Mouse (Mus musculus) left cerebral cortex, adult 18-20 months (tissue): ENCODE data around the gene Kcnn3. TPM values are rescaled to one million over a fixed set of nuclear protein-coding genes. Genes with fewer than 3 reads are reported as not detected.

Experiments used
- DNase-seq, 2 experiments: peaks; one replicate each; pipeline ENCODE4 v3.0.0; 2021 to 2022; ENCODE audit warnings: low spot score in 2 of 2, mixed read lengths in 1 of 2
- long read RNA-seq, 2 experiments: library from polyadenylated mRNA; stranded (forward); transcript quantifications; one replicate each; pipeline ENCODE4 v2.0.0; 2021
- total RNA-seq, 2 experiments: library from RNA; stranded (reverse); gene quantifications; 2 replicates each; pipeline ENCODE4 v1.2.3; 2021

The Kcnn3 gene
- total RNA-seq: 10 to 100 TPM; 20.4 to 26.9 TPM
- long read RNA-seq, experiment 1, partial matches to known transcripts: 0 of 5 reads
- long read RNA-seq, experiment 1, other reads (novel, unspliced or antisense): 2 of 5 reads
- long read RNA-seq, experiment 2, partial matches to known transcripts: 0 of 1 reads
- long read RNA-seq, experiment 2, other reads (novel, unspliced or antisense): 1 of 1 reads

DNA sequence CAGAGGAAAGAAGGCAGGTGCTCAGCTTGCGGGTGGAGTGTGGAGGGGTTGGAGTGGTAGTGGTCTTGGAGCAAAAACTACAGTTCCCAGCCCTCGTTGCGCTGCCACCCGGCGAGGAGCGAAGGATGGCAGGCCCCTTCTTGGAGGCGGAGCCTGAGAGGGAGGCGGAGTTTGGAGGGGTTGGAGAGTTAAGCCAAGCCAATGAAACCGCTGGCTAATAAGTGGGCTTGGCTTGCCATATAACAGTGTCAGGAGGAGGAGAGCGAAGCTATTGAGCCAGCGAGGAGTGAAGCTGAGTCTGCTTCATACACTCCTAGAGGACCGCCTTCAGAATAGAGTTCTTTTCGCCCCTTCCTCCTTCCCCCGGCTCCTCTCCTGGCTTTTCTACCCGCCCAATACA lies at the start of gene Kcnn3:
TSS of gene Kcnn3 (plus strand) at position 271 of the 400 bp plus-strand sequence.
- DNase-seq: peak; percentile 72 to 87

- no peak for DNase-seq
Observed at GRCm38 (mm10) chr3:89472280-89472679, 47.7 kb upstream of the Kcnn3 start.

DNA sequence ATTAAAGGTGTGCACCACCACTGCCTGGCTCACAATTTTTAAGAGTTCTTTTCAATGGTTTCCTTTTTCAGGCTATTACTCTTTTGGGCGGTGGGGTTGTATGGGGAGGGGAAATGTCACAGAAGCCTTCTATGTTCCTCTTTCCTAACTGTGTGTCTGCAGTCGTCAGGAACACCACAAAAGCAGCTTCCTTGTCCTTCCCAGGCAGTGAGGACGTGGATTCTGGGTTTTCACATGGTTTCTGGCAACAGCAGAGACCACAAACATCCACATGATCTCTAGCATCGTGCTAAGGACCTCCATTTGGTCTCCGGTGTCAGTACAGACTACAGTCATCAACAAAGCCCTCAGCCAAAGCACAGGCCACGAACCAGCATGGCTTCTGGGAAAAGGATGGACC lies 46.1 kb upstream of the Kcnn3 start:
- no peak for DNase-seq

DNA sequence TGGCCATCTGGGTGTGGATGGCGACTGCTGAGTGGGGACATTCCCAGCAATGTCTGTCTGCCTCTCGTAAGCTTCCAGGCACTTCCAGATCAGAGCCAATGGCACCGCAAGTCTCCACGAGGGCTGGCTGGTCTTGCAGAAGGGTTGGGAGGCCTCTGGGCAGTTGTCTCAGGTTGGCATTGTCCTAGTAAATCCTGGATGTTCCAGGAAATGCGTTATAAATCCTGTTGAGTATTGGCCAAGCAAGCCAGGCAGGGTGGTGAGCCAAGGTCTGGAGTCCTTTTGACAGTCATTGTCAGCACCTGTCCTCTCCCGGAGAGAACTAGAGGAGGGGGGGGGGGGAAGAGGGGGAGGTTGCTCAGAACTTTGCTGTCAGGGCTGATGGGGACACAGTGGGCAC lies 40.9 kb upstream of the Kcnn3 start:
- DNase-seq: no peak

- no peak for DNase-seq
Observed at GRCm38 (mm10) chr3:89481488-89481887, 38.5 kb upstream of the Kcnn3 start.

GRCm38 (mm10) chr3:89482249-89482648 lies 37.7 kb upstream of the Kcnn3 start:
- no peak for DNase-seq

- peak; percentile 41 to 56 for DNase-seq
Observed at GRCm38 (mm10) chr3:89484766-89485524, 35.0 kb upstream of the Kcnn3 start.

DNA sequence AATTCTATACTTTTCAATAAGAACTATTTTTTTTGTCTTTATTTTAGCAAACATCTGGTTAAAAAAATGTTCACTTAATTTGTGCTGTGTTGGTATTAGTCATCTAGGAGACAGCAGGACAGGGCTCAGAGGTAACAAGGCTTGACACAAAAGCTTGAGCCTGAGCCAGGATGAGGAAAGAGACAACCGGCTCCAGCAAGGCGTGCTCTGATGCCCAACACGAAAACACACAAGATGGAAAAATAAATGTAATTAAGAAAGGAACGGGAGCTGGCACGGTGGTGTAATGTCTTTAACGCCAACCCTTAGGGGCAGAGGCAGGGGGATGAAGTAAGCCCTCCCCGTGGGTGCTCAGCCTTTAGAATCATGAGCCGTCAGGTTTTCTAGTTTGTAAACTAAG lies 33.9 kb upstream of the Kcnn3 start:
- no peak for DNase-seq

DNA sequence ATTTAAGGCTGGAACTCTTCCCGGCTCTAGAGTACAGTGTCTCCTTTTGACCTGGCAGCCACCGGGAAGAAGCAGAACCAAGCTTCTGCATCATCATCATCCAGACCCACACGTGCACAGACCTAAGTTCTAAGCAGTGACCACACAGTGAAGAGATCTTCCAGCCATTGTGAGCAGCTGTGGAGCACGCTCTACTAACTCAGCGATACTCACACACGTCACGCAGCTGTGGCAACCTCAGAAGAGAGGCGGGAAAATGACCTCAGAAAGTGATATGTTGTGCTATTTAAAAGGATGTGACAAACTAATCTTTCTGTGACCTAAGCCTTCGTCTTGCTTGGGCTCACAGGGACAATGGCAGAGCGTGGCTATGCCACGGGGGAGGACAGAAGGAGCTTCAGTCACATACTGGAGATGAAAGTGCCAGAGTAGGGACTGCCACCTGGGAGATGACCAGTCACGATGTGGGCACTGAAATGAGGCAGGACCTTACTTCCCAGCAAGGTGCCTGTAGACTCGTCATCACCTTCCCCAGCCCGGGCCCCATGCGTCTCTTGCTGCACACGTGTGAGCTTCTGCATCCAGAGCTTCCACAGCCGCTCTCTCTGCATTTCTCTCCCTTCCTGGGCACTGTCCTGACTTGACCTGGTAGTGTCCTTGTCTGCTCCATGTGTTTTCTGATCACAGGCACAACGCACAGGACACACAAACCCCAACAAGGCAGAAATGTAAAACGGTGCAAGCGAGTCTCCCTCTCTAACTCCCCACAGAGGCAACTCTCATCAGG lies 32.9 kb upstream of the Kcnn3 start:
- DNase-seq: no peak

DNA sequence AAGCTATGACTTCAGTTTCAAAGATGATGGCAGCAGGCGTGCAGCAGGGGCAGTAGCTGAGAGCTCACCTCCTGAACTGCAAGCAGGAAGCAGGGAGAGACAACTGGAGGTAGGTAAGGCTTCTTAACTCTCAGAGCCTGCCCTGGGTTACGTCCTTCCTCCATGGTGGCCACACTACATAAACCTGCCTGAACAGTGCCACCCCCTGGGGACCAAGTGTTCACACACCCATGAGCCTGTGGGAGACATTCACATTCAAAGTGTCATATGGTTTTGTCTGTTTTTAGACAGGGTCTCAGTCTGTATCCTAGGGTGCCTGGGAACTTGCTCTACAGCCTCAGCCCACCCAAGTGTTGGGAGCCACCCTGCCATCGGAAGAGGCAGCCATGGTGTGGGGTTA lies 29.2 kb upstream of the Kcnn3 start:
- no peak for DNase-seq

- no peak for DNase-seq
Observed at GRCm38 (mm10) chr3:89491559-89491958, 28.4 kb upstream of the Kcnn3 start.

DNA sequence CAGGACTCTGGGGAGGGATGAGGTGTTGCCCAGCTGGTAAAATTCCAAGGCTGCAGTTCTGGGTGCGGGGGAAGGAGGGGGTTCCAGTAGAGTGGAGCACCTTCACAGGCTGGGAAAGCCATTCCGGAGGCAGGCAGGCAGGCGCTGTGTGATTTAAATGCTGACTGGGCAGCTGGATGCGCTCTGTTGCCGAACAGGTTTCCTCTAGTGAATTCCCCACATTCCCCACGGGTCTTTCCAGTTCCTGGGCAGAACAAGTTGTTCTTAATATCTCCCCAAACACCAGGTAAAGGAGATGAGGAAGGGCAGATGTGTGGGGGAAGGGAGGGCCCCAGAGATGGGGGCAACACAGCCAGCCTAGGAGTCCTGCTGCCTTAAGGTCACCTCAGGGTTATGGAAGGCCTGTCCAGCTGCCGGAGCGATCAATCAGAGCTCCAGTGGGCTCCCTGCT lies 27.2 kb upstream of the Kcnn3 start:
- no peak for DNase-seq

DNA sequence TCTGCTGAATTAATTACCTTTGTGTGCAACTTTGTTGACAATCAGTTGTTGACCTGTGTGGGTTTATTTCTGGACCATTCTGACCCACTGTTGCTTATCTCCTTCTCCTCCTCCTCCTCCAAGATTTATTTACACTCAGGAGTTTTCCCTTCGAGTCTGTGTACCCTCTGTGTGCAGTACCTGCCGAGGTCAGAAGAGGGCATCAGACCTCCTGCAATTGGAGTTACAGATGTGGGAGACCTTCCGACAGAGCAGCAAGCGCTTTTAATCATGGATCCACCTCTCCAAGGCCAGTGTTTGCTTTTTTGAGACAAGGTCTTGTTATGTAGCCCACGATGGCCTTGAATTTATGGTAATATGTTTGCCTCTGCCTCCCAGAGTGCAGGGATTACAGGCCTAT lies 25.3 kb upstream of the Kcnn3 start:
- DNase-seq: no peak

GRCm38 (mm10) chr3:89496366-89496765 lies 23.6 kb upstream of the Kcnn3 start:
- no peak for DNase-seq

DNA sequence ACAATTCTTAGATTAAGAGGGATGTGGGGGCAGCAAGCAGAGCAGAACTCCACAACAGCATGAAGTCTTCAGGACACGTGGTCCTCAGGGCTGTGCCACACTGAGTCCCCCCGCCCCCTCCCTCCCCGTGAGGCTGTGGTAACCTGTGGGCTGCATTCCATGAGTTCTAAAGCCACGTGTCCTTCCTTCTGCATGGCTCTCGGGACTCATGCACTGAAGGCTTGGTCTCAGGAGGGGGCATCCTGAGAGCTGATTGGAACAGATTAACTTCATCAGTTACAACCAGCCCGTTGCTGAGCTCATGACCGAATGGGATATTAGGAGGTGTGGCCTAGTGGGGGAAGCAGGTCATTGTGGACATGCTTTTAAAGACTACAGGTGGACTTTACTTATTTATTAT lies 20.3 kb upstream of the Kcnn3 start:
- DNase-seq: no peak

GRCm38 (mm10) chr3:89501486-89501885 lies 18.5 kb upstream of the Kcnn3 start:
- DNase-seq: no peak

DNA sequence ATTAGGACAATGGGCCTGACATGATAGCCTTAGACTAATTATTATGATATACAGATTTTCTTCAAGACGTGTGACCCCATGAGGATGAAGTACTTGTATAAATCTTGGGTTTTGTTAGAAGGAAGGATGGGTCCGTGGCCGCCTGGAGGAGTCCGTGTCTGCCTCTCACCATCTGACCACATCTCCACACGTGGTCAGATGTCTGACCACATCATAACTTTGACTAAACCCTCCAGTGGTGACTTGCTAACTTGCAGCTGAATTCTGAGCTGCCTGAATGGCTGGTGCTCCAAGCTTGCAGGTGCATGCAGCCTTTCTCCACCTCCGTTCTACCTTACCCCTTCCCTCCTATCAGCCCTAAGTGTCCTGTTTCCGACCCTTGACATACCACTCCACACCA lies 17.4 kb upstream of the Kcnn3 start:
- DNase-seq: no peak

- no peak for DNase-seq
Observed at GRCm38 (mm10) chr3:89508041-89508440, 11.9 kb upstream of the Kcnn3 start.

DNA sequence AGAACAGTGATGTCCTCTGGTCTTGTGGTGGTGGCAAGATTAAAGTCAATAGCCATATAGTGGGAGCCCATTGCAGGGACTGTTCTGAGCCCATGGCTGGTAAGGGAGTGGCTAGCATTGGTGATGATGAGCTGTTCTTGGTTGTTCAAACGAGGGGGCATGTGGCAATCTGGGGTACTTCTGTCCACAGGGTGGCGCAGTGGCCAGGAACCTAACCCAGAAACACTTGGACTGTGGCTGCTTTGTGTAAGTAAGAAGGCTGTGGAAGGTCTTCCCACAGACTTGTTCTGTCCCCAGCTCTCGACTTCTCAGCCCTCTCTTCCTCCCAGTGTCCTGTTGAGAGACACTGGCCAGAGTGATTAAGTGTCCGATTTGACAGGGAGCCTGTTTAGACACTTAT lies 9.0 kb upstream of the Kcnn3 start:
- peak; percentile 61 for DNase-seq

- DNase-seq: no peak
Observed at GRCm38 (mm10) chr3:89511400-89511799, 8.6 kb upstream of the Kcnn3 start.

- no peak for DNase-seq
Observed at GRCm38 (mm10) chr3:89512225-89512624, 7.7 kb upstream of the Kcnn3 start.

- no peak for DNase-seq
Observed at GRCm38 (mm10) chr3:89515444-89515843, 4.5 kb upstream of the Kcnn3 start.
